Mouse (Mus musculus) megakaryocyte, embryonic 14.5 days (primary cell): ENCODE measurements around the gene C1rl.

ENCODE experiments used
- FLI1 ChIP-seq: IDR thresholded peaks from 2 replicates; pipeline ENCODE4 v1.6.1; 2012; ENCODE audit warnings: low read length, inconsistent platforms, mixed read lengths
- GATA1 ChIP-seq: IDR thresholded peaks from 3 replicates; pipeline ENCODE4 v1.6.1; 2012; ENCODE audit warnings: mixed read lengths, low read length, inconsistent platforms, borderline replicate concordance

DNA sequence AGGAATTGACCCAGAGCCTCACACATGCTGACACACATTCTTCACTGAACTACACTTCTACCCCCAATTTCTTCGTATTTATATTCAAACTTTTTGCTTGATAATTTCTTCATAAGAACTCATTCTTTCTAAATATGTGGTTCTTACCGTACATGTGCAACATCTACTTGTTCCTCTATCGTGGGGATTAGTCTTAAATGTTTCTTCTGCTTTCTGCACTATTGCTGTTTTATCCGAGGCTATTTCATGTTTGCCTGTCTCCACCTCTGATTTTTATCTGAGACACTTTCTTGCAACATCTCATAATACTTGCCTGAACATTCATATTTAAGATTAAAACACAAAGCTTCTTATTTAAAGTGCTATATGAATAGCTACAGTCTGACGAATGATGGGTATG lies 3.1 kb downstream of the C1rl start:
- TF ChIP-seq GATA1 (no peak), FLI1 (no peak)
